Mouse (Mus musculus): ENCODE results near the gene Vmn1r201. TPM values are rescaled to one million over a fixed set of nuclear protein-coding genes. Genes with fewer than 3 reads are reported as not detected.

Gene Vmn1r201
- total RNA-seq (2015) (not detected in 2 replicates), total RNA-seq (2017) (not detected in 2 replicates)

DNA sequence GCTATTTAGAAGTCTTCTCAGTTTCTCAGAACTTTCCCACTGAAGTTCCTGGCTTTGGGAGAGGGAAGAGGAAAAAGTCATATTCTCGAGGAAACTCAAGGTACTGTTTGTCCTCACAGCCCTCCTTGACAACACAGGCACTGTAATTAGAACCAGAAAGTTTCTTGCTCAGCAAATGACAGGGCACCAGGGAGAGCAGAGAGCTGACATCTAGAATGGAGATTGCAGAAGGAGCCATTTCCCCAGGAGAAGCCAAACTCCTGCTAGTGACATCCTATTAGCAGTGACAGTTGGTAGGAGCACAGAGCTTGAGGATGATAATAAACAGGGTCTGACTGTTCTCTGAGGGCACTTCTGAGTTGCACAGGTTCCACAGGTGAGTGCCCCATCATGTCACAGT, at the start of gene Vmn1r201:
Gene Vmn1r201 (plus strand): TSS at position 301 of the 400 bp plus-strand sequence.
- ATAC-seq (ENCODE audit: poor library complexity, severe bottlenecking) = no peak

DNA sequence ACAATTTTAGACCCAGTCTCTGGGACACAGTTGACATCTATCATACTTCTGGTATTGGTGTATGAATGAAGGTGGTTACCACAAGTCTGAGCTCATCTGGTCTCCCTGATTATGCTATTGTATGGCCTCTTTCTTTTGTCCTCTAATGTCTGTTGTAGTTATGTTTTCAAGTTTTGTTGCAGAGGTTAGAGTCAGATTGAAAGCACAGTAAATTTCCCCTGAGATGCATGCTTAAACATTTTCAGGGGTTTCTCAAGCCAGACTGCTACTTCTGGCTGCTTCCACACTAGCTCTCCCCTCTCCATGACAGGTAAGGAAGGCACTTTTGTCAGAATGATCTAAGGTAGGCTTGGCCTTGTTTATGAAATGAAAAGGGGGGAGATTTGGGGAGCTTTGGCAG, 16.6 kb upstream of the Vmn1r201 start:
- no peak for ATAC-seq (ENCODE audit: poor library complexity, severe bottlenecking)

DNA sequence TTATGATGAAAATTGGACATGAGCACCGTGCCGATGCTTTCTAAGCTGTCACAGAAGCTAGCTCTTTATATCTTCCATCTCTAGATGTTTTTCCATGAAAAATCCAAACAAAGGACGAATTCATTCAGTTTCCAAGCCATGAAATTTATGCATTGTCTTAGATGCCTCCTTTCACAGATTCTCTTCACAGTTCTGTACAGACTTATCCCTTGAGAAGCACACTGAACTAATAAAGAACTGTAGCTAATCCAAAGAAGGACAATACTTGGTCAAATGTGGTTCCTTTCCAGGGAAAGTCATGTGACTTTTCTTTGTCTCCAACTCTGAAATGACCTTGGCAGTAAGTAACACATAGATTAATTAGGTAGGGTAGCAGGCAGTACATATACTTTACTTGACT, 30.7 kb downstream of the Vmn1r201 start:
- ATAC-seq (ENCODE audit: poor library complexity, severe bottlenecking) = no peak

DNA sequence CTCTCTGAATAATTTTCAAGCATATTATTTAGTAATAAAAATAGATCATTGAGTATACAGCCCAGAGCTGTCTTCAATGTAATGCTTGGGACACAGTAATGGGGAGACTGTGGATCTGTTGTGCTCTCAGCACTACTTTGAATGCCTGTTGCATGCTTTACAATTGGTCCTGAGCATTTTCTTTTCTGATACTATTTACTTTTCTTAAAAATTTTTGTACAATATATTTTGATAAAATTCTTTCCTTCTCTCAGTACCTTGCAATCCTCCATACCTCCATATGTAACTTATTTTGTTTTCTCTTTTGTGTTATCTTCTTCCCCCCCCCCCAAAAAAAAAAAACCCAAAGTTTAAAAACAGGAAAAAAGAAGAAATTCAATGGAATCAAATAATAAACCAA, 33.6 kb downstream of the Vmn1r201 start, which contains the start of gene Vmn1r202:
Gene Vmn1r202 (minus strand): TSS at position 101 of the 400 bp plus-strand sequence.
- ATAC-seq (ENCODE audit: poor library complexity, severe bottlenecking) = no peak

DNA sequence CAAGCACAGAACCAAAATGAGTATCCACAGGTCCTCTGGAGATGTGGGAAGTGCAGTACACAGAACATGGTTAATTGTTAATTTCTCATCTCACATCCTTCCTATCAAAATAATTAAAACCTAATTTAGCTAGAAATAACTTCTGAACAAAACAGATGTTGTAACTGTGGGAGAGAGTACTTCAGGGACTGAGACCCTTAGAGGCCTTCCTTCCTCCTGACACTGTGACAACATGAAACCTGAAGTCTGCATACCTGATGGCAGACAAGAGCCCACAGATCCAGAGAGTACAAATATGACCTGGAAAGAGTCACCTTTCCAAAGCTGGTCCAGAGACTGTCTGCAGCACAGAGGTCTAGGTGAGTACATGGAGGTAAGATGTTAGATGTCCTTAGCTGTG, 46.1 kb downstream of the Vmn1r201 start, which contains the start of gene Vmn1r203:
Gene Vmn1r203 (plus strand): TSS at position 301 of the 400 bp plus-strand sequence.
- ATAC-seq (ENCODE audit: poor library complexity, severe bottlenecking) = no peak

Other genes starting within 250 kb of the Vmn1r201 start
- gene Vmn1r193, start 248.8 kb upstream of the Vmn1r201 start, total RNA-seq (2015) = not detected in 2 replicates
- not detected in 2 replicates for gene Vmn1r193, start 248.8 kb upstream of the Vmn1r201 start, total RNA-seq (2017)
- gene Vmn1r194, start 227.7 kb upstream of the Vmn1r201 start, total RNA-seq (2015) = not detected in 2 replicates
- not detected in 2 replicates for gene Vmn1r194, start 227.7 kb upstream of the Vmn1r201 start, total RNA-seq (2017)
- gene Vmn1r195, start 201.4 kb upstream of the Vmn1r201 start, total RNA-seq (2015) = not detected in 2 replicates
- gene Vmn1r195, start 201.4 kb upstream of the Vmn1r201 start, total RNA-seq (2017) = not detected in 2 replicates
- gene Vmn1r196, start 182.0 kb upstream of the Vmn1r201 start, total RNA-seq (2015) = not detected in 2 replicates
- not detected in 2 replicates for gene Vmn1r196, start 182.0 kb upstream of the Vmn1r201 start, total RNA-seq (2017)
- not detected in 2 replicates for gene Vmn1r197, start 147.3 kb upstream of the Vmn1r201 start, total RNA-seq (2015)
- gene Vmn1r197, start 147.3 kb upstream of the Vmn1r201 start, total RNA-seq (2017) = not detected in 2 replicates
- not detected in 2 replicates for gene Vmn1r198, start 121.6 kb upstream of the Vmn1r201 start, total RNA-seq (2015)
- gene Vmn1r198, start 121.6 kb upstream of the Vmn1r201 start, total RNA-seq (2017) = under 0.01 TPM in 1 of 2 replicates, not detected in the other
- gene Vmn1r199, start 92.1 kb upstream of the Vmn1r201 start, total RNA-seq (2015) = not detected in 2 replicates
- gene Vmn1r199, start 92.1 kb upstream of the Vmn1r201 start, total RNA-seq (2017) = not detected in 2 replicates
- gene Vmn1r200, start 81.5 kb upstream of the Vmn1r201 start, total RNA-seq (2015) = not detected in 2 replicates
- gene Vmn1r200, start 81.5 kb upstream of the Vmn1r201 start, total RNA-seq (2017) = 0.04 TPM in 1 of 2 replicates, not detected in the other
- not detected in 2 replicates for gene Vmn1r202, start 33.5 kb downstream of the Vmn1r201 start, total RNA-seq (2015)
- not detected in 2 replicates for gene Vmn1r202, start 33.5 kb downstream of the Vmn1r201 start, total RNA-seq (2017)
- gene Vmn1r203, start 46.2 kb downstream of the Vmn1r201 start, total RNA-seq (2015) = 0.02 TPM in 1 of 2 replicates, not detected in the other
- 0.11 TPM in 1 of 2 replicates, not detected in the other for gene Vmn1r203, start 46.2 kb downstream of the Vmn1r201 start, total RNA-seq (2017)
- gene Vmn1r204, start 81.3 kb downstream of the Vmn1r201 start, total RNA-seq (2015) = not detected in 2 replicates
- not detected in 2 replicates for gene Vmn1r204, start 81.3 kb downstream of the Vmn1r201 start, total RNA-seq (2017)
- gene Vmn1r205, start 121.1 kb downstream of the Vmn1r201 start, total RNA-seq (2015) = not detected in 2 replicates
- gene Vmn1r205, start 121.1 kb downstream of the Vmn1r201 start, total RNA-seq (2017) = not detected in 2 replicates
- gene Vmn1r206, start 152.3 kb downstream of the Vmn1r201 start, total RNA-seq (2015) = not detected in 2 replicates
- gene Vmn1r206, start 152.3 kb downstream of the Vmn1r201 start, total RNA-seq (2017) = not detected in 2 replicates